Mouse (Mus musculus): ENCODE results near the gene Kiss1r.

The Kiss1r gene

GRCm38 (mm10) chr10:79936911-79937441, 20.2 kb downstream of the Kiss1r start:
- POLR2A ChIA-PET = interaction anchor here in 2 of 4 experiments (0.5 to 1.4 kb wide), 4 partner anchors 17 to 83 kb away, joined by 3 to 4 read pairs (median 3); partner anchors contain the start of gene Ptbp1 (in 1 of the 2)
- CTCF ChIA-PET = interaction anchor here in 1 of 4 experiments (0.5 kb wide), 1 partner anchor 168 kb away, joined by 13 read pairs; no protein-coding TSS in a partner anchor

GRCm38 (mm10) chr10:79937775-79938526, 21.2 kb downstream of the Kiss1r start:
- ChIA-PET CTCF (interaction anchor here in 2 of 4 experiments (0.5 to 0.6 kb wide), 3 partner anchors 169 to 798 kb away, joined by 3 to 13 read pairs (median 6); no protein-coding TSS in a partner anchor), POLR2A (interaction anchor here in 3 of 4 experiments (0.5 to 1.9 kb wide), 7 partner anchors 20 to 157 kb away, joined by 3 to 4 read pairs (median 3); partner anchors contain the start of genes Med16 (in 1 of the 3), Ptbp1 (in 1 of the 3) and Wdr18 (in 1 of the 3))

DNA sequence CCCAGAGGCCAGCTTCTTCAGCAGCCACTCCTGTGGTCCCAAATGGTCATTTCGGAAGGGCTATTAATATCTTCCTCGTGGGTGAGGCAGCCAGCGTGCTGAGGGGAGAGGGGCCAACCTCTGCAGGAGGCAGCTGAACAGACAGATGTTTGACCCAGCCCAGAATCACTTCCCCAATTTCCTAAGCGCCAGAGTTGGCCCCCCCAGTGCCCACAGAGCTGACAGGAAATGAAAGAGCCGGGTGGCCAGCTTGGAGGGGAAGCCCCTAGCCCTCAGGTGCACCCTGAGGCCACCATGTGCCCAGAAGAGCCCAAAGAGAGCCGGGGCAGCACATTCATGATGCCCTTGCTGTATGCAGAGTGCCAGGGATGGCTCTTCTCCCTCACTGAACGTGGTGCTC, 24.0 kb downstream of the Kiss1r start:
- CTCF ChIA-PET = interaction anchor here in 1 of 4 experiments (0.6 kb wide), 1 partner anchor 666 kb away, joined by 3 read pairs; no protein-coding TSS in a partner anchor
- POLR2A ChIA-PET = interaction anchor here in 1 of 4 experiments (0.7 kb wide), 1 partner anchor 253 kb away, joined by 3 read pairs; no protein-coding TSS in a partner anchor

DNA sequence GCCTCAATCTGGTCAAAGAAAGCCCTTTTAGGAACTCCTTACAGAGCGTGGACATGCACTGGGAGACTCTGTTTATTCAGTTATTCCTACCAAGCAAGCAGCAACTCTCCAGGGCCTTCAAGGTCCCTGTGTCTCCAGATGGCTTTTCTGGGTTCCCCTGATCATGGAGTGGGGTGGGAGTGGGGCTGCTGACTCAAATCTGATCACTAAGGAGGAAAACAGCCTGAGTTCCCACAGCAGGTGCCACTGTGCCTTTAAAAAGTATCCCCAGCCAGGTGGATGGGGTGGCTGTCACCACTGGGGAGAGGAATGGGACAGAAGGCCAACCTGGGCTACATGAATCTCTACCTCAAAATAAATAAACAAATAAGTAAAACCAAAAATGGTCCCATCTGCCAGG, 26.2 kb downstream of the Kiss1r start:
- ChIA-PET POLR2A (interaction anchor here in 1 of 4 experiments (0.7 to 0.9 kb wide), 2 partner anchors 112 to 265 kb away, joined by 3 to 6 read pairs; no protein-coding TSS in a partner anchor), CTCF (interaction anchor here in 1 of 4 experiments (0.6 kb wide), 1 partner anchor 16 kb away, joined by 3 read pairs; the partner anchor contains the start of gene Arid3a)

- CTCF ChIA-PET = interaction anchor here in 1 of 4 experiments (0.7 kb wide), 1 partner anchor 1541 kb away, joined by 3 read pairs; no protein-coding TSS in a partner anchor
- POLR2A ChIA-PET = interaction anchor here in 2 of 4 experiments (0.5 to 1.6 kb wide), 4 partner anchors 8 to 264 kb away, joined by 3 to 5 read pairs (median 3); partner anchors contain the start of gene Med16 (in 1 of the 2)
These were observed 26.7 kb downstream of the Kiss1r start for GRCm38 (mm10) chr10:79943471-79943901.

GRCm38 (mm10) chr10:79945507-79946234, 28.9 kb downstream of the Kiss1r start:
- ChIA-PET CTCF (interaction anchor here in 2 of 4 experiments (0.8 to 0.9 kb wide), 2 partner anchors 20 to 574 kb away, joined by 3 to 4 read pairs; no protein-coding TSS in a partner anchor), POLR2A (interaction anchor here in 3 of 4 experiments (0.5 to 2.1 kb wide), 13 partner anchors 12 to 199 kb away, joined by 3 to 7 read pairs (median 3); partner anchors contain the start of genes Ptbp1 (in 2 of the 3), Wdr18 (in 2 of the 3), Med16 (in 1 of the 3) and Polrmt (in 1 of the 3))

DNA sequence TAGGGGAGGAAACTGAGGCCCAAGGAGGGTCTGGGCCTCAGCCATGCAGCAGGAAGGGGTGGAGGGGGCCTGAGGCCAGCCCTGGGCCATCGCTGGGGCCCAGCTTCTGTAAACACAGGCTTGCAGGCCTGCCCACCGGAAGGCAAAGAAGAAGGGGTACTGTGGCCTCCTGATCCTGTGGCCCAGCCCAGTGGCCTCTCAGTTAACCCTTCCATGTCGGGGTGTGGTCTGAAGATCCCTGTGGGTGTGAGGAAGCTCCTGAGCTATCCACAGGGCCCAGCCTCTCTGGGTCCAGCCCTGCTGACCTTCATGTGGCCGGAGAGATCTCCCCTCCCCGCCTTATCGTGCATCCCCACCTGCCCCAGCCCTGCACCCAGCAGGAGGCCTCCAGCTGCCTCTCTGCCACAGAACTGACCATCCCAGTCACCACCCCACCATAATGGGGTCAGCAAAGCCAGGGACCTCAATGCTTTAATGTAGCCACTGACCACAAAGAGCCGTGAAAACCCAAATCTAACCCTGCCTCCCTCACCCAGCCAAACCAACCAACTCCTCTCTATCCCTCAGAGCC, 30.1 kb downstream of the Kiss1r start:
- ChIA-PET POLR2A (interaction anchor here in 3 of 4 experiments (0.6 to 1.5 kb wide), 8 partner anchors 11 to 221 kb away, joined by 3 to 7 read pairs (median 4); partner anchors contain the start of genes Med16 (in 1 of the 3), Ptbp1 (in 1 of the 3) and Wdr18 (in 1 of the 3)), CTCF (interaction anchor here in 1 of 4 experiments (0.6 kb wide), 1 partner anchor 40 kb away, joined by 3 read pairs; no protein-coding TSS in a partner anchor)

- ChIA-PET POLR2A (interaction anchor here in 1 of 4 experiments (1.3 to 1.5 kb wide), 2 partner anchors 37 to 158 kb away, joined by 3 to 4 read pairs; no protein-coding TSS in a partner anchor), CTCF (no interaction called here)
These were observed 30.7 kb downstream of the Kiss1r start for GRCm38 (mm10) chr10:79947502-79947901.

DNA sequence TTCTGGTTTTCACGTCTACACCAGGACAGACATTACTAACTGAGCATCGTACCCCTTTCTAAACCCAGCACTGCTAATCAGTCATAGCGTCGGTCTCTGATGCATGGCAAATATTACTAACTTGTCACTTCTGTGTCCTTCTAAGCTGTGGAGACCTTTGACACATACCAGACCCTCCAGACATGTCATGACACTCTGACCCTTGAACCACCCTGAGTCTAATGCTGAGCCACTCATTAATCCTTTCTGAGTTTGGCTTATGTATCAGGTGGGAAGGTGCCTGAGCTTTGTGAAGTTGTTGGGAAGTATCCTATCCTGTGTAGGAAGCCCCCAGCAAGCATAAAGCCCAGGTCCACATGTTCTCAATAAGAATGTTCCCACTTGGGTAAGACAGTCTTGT, 33.1 kb downstream of the Kiss1r start:
- POLR2A ChIA-PET = interaction anchor here (0.5 to 2.4 kb wide), 7 partner anchors 10 to 218 kb away, joined by 3 to 9 read pairs (median 6); partner anchors contain the start of gene Wdr18 (in 2 of the 4)

GRCm38 (mm10) chr10:79950661-79951060, 33.9 kb downstream of the Kiss1r start:
- CTCF ChIA-PET = interaction anchor here in 3 of 4 experiments (0.7 to 2.9 kb wide), 5 partner anchors 9 to 116 kb away, joined by 3 to 11 read pairs (median 3); partner anchors contain the start of gene Wdr18 (in 2 of the 3)

More for the DNA sequence above, 33.1 kb downstream of the Kiss1r start:
- CTCF ChIA-PET = interaction anchor here in 3 of 4 experiments (0.7 to 2.9 kb wide), 4 partner anchors 10 to 115 kb away, joined by 3 to 11 read pairs (median 6); partner anchors contain the start of gene Wdr18 (in 2 of the 3)

DNA sequence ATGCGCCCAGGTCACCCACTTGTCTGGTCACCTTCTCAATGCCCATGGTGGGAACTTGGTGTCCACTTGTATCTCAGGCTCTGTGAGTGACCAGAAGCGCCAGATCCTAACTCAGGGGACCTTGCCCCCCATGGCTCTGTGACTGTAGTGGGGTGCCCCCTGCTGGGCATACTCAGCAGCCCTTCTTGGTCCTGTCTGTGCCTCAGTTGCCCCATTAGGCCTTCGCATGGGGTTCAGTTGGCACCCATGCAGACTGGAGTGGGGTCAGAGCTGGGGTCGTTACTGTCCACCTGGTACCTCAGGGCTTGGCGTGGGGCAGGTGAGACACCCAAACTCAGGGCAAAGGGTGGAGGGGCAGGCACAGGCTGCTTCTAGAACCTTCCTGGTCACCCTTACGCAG, 37.2 kb downstream of the Kiss1r start:
- ChIA-PET CTCF (interaction anchor here in 1 of 4 experiments (0.5 kb wide), 1 partner anchor 565 kb away, joined by 3 read pairs; no protein-coding TSS in a partner anchor), POLR2A (interaction anchor here in 1 of 4 experiments (1.3 to 3.4 kb wide), 3 partner anchors 18 to 52 kb away, joined by 3 to 9 read pairs (median 5); partner anchors contain the start of gene Med16)

More at GRCm38 (mm10) chr10:79950661-79951060, 33.9 kb downstream of the Kiss1r start:
- POLR2A ChIA-PET = interaction anchor here (0.5 to 2.4 kb wide), 13 partner anchors 9 to 439 kb away, joined by 3 to 9 read pairs (median 3); partner anchors contain the start of gene Wdr18 (in 3 of the 4)

DNA sequence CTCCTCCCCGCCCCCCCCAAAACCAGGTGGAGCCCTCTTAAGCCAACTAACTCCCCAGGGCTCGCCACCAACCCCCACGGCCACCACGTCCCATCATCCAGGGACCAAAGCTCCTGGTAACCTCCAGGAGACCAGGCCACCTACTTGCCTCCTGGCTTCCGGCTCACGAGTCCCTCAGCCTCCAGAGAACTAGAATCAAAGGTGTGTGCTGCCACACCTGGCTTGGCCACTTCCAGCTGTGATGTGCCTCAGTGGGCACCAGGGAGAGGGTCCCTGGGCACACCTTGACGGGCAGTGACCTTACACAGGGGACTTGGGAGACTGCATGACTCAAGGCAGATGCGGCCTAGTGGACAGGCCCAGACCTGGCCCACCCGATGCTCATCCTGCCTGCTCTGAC, 38.9 kb downstream of the Kiss1r start:
- POLR2A ChIA-PET = interaction anchor here in 2 of 4 experiments (1.1 to 3.4 kb wide), 7 partner anchors 8 to 174 kb away, joined by 3 to 9 read pairs (median 3); partner anchors contain the start of gene Med16 (in 1 of the 2)
- CTCF ChIA-PET = interaction anchor here (0.7 to 1.2 kb wide), 4 partner anchors 29 to 144 kb away, joined by 3 to 5 read pairs (median 3); partner anchors contain the start of gene Arid3a (in 1 of the 4)

GRCm38 (mm10) chr10:79956643-79957154, 39.9 kb downstream of the Kiss1r start:
- CTCF ChIA-PET = interaction anchor here in 3 of 4 experiments (0.6 to 2.5 kb wide), 9 partner anchors 26 to 258 kb away, joined by 3 to 15 read pairs (median 6); no protein-coding TSS in a partner anchor
- POLR2A ChIA-PET = interaction anchor here in 2 of 4 experiments (1.1 to 3.4 kb wide), 6 partner anchors 15 to 173 kb away, joined by 3 to 9 read pairs (median 4); partner anchors contain the start of gene Med16 (in 1 of the 2)

GRCm38 (mm10) chr10:79958140-79958816, 41.5 kb downstream of the Kiss1r start:
- CTCF ChIA-PET = interaction anchor here (0.5 to 3.3 kb wide), 63 partner anchors 12 to 1624 kb away, joined by 3 to 15 read pairs (median 3); partner anchors contain the start of genes Arid3a (in 2 of the 4), Cbarp (in 1 of the 4), Cirbp (in 1 of the 4) and Grin3b (in 1 of the 4)
- POLR2A ChIA-PET = interaction anchor here (0.6 to 2.1 kb wide), 25 partner anchors 12 to 210 kb away, joined by 3 to 9 read pairs (median 4); partner anchors contain the start of genes Med16 (in 2 of the 4) and Arid3a (in 1 of the 4)

- ChIA-PET CTCF (interaction anchor here (0.5 to 3.3 kb wide), 90 partner anchors 9 to 619 kb away, joined by 3 to 48 read pairs (median 4); partner anchors contain the start of genes Med16 (in 3 of the 4), Tmem259 (in 3 of the 4), Arid3a (in 2 of the 4) and Cbarp (in 1 of the 4)), POLR2A (interaction anchor here (0.5 to 3.6 kb wide), 121 partner anchors 9 to 717 kb away, joined by 3 to 84 read pairs (median 4); partner anchors contain the start of genes Med16 (in 3 of the 4), Ptbp1 (in 3 of the 4), Tmem259 (in 3 of the 4) and Arid3a (in 2 of the 4))
These were observed 42.6 kb downstream of the Kiss1r start for GRCm38 (mm10) chr10:79959412-79959811.
